Mouse (Mus musculus): ENCODE measurements around the gene Lin52.
"Not testable (repeated sequence)": the region's sequence is repeated elsewhere in the genome, so short reads cannot be mapped to it uniquely, and the experiment has no call there.

Lin52 gene

GRCm38 (mm10) chr12:84539537-84539936 is 88.3 kb downstream of the Lin52 start:
- not testable (repeated sequence) for DNase-seq (ENCODE audit: low spot score)

- DNase-seq (ENCODE audit: low spot score), result no peak
Observed at GRCm38 (mm10) chr12:84541391-84541958, 90.3 kb downstream of the Lin52 start.

GRCm38 (mm10) chr12:84546028-84546427 is 94.8 kb downstream of the Lin52 start:
- peak; percentile 62 for DNase-seq (ENCODE audit: low spot score)

GRCm38 (mm10) chr12:84546577-84547085 is 95.4 kb downstream of the Lin52 start:
- no peak for DNase-seq (ENCODE audit: low spot score)

- DNase-seq (ENCODE audit: low spot score), result no peak
Observed at GRCm38 (mm10) chr12:84548251-84548650, 97.0 kb downstream of the Lin52 start.

GRCm38 (mm10) chr12:84555218-84555617 is 104.0 kb downstream of the Lin52 start:
- DNase-seq (ENCODE audit: low spot score), result no peak

GRCm38 (mm10) chr12:84562558-84562957 is 111.3 kb downstream of the Lin52 start:
- no peak for DNase-seq (ENCODE audit: low spot score)

GRCm38 (mm10) chr12:84567576-84567975 is 116.4 kb downstream of the Lin52 start:
- DNase-seq (ENCODE audit: low spot score), result no peak

- no peak for DNase-seq (ENCODE audit: low spot score)
Observed at GRCm38 (mm10) chr12:84569336-84569970, 118.2 kb downstream of the Lin52 start, which contains the start of gene Vsx2. Gene Vsx2 (plus strand): TSS chr12:84569762.

- no peak for DNase-seq (ENCODE audit: low spot score)
Observed at GRCm38 (mm10) chr12:84569976-84570693, 118.9 kb downstream of the Lin52 start.

- no peak for DNase-seq (ENCODE audit: low spot score)
Observed at GRCm38 (mm10) chr12:84570694-84571415, 119.6 kb downstream of the Lin52 start.

- DNase-seq (ENCODE audit: low spot score), result no peak
Observed at GRCm38 (mm10) chr12:84571466-84572340, 120.5 kb downstream of the Lin52 start.

GRCm38 (mm10) chr12:84572341-84572720 is 121.1 kb downstream of the Lin52 start:
- no peak for DNase-seq (ENCODE audit: low spot score)

- DNase-seq (ENCODE audit: low spot score), result no peak
Observed at GRCm38 (mm10) chr12:84573094-84573493, 121.9 kb downstream of the Lin52 start.

- DNase-seq (ENCODE audit: low spot score), result no peak
Observed at GRCm38 (mm10) chr12:84577768-84578439, 126.7 kb downstream of the Lin52 start.

- no peak for DNase-seq (ENCODE audit: low spot score)
Observed at GRCm38 (mm10) chr12:84578440-84578770, 127.2 kb downstream of the Lin52 start.

GRCm38 (mm10) chr12:84581285-84581684 is 130.1 kb downstream of the Lin52 start:
- no peak for DNase-seq (ENCODE audit: low spot score)

GRCm38 (mm10) chr12:84589825-84590761 is 138.9 kb downstream of the Lin52 start:
- peak; percentile 89 for DNase-seq (ENCODE audit: low spot score)

Data from testis, postnatal 14 days (tissue).